Mouse (Mus musculus) CH12.LX (cell line): ENCODE data around the gene Dcst1. TPM values are rescaled to one million over a fixed set of nuclear protein-coding genes. Genes with fewer than 3 reads are reported as not detected.

Source experiments
- DNase-seq: peaks from one replicate; pipeline ENCODE4 v3.0.0-alpha.2; 2013; ENCODE audit errors: extremely low read depth
- H3K27ac ChIP-seq: 2 replicates; pipeline ENCODE4 v1.5.1; 2012; ENCODE audit warnings: low read depth, mild to moderate bottlenecking, control low read depth, moderate library complexity; ENCODE audit not compliant: insufficient read depth
- H3K27me3 ChIP-seq: replicated peaks from 2 replicates; pipeline ENCODE3; 2012; ENCODE audit warnings: inconsistent platforms
- H3K36me3 ChIP-seq, 2 experiments: replicated peaks in 1 of 2; 2 replicates each; pipeline versions ENCODE3 to v1.6.1; 2012; ENCODE audit warnings: inconsistent platforms in 1 of 2, low read length in 1 of 2, mild to moderate bottlenecking in 1 of 2, mixed read lengths in 1 of 2, moderate library complexity in 1 of 2; ENCODE audit not compliant: control insufficient read depth in 1 of 2, insufficient read depth in 1 of 2
- H3K4me1 ChIP-seq, 2 experiments: 2 replicates each; pipeline ENCODE4 v1.6.1; 2012; ENCODE audit warnings: inconsistent platforms in 1 of 2, moderate library complexity in 1 of 2; ENCODE audit not compliant: insufficient read depth in 2 of 2, control insufficient read depth in 1 of 2
- H3K4me2 ChIP-seq: 2 replicates; pipeline ENCODE4 v1.6.1; 2012; ENCODE audit warnings: low read depth, mild to moderate bottlenecking, control low read depth; ENCODE audit not compliant: poor library complexity, insufficient read depth, severe bottlenecking
- H3K4me3 ChIP-seq, 3 experiments: fragments of 150-350 bp in 1 of 3; sonication (generic) in 1 of 3; replicated peaks in 1 of 3; 2 replicates each; pipeline versions ENCODE3 to v1.5.1; 2011 to 2012; ENCODE audit warnings: low read depth in 2 of 3, low read length in 2 of 3, mild to moderate bottlenecking in 2 of 3, moderate library complexity in 2 of 3, control low read depth in 1 of 3, improper control_type of control experiment in 1 of 3, inconsistent platforms in 1 of 3, mixed read lengths in 1 of 3; ENCODE audit not compliant: poor library complexity in 1 of 3
- H3K79me2 ChIP-seq: replicated peaks from 2 replicates; pipeline ENCODE4 v1.6.1; 2012; ENCODE audit warnings: mild to moderate bottlenecking, moderate library complexity; ENCODE audit not compliant: control insufficient read depth, poor library complexity, insufficient read depth, severe bottlenecking; ENCODE audit errors: extremely low read depth
- H3K9ac ChIP-seq: 2 replicates; pipeline ENCODE4 v1.6.1; 2012; ENCODE audit warnings: low read depth, mild to moderate bottlenecking, control low read depth, moderate library complexity; ENCODE audit not compliant: insufficient read depth
- H3K9me3 ChIP-seq: replicated peaks from 2 replicates; pipeline ENCODE3; 2012; ENCODE audit warnings: low read length, inconsistent platforms, mixed read lengths
- CHD2 ChIP-seq: IDR thresholded peaks from 2 replicates; pipeline ENCODE4 v1.6.1; 2011; ENCODE audit warnings: low read length, improper control_type of control experiment
- ELF1 ChIP-seq: IDR thresholded peaks from 2 replicates; pipeline ENCODE4 v1.6.1; 2014; ENCODE audit warnings: low read depth, mild to moderate bottlenecking, inconsistent platforms, low read length, improper control_type of control experiment
- EP300 ChIP-seq: IDR thresholded peaks from 2 replicates; pipeline ENCODE4 v1.6.1; 2011; ENCODE audit warnings: low read length, improper control_type of control experiment
- HCFC1 ChIP-seq: IDR thresholded peaks from 2 replicates; pipeline ENCODE4 v1.6.1; 2012; ENCODE audit warnings: low read depth, mild to moderate bottlenecking, inconsistent platforms, low read length, improper control_type of control experiment
- MAZ ChIP-seq: IDR thresholded peaks from 2 replicates; pipeline ENCODE4 v1.6.1; 2012; ENCODE audit warnings: low read depth, mild to moderate bottlenecking, inconsistent platforms, low read length, improper control_type of control experiment, moderate library complexity
- NRF1 ChIP-seq: IDR thresholded peaks from 2 replicates; pipeline ENCODE4 v1.6.1; 2014; ENCODE audit warnings: low read depth, mild to moderate bottlenecking, inconsistent platforms, low read length, improper control_type of control experiment, moderate library complexity
- SIN3A ChIP-seq: IDR thresholded peaks from 2 replicates; pipeline ENCODE4 v1.6.1; 2012; ENCODE audit warnings: low read length, improper control_type of control experiment, inconsistent platforms
- TCF12 ChIP-seq: IDR thresholded peaks from 2 replicates; pipeline ENCODE4 v1.6.1; 2014; ENCODE audit warnings: low read depth, mild to moderate bottlenecking, inconsistent platforms, low read length, improper control_type of control experiment
- ZNF384 ChIP-seq: IDR thresholded peaks from 2 replicates; pipeline ENCODE4 v1.6.1; 2012; ENCODE audit warnings: low read depth, low read length, improper control_type of control experiment, inconsistent platforms
- dilution Hi-C: fragments of 300-500 bp; cut with MboI; formaldehyde crosslinking; loops from 2 replicates; pipeline ENCODE4 v1.14.3; 2020; ENCODE audit warnings: low sequenced_read_pairs; ENCODE audit not compliant: extremely low pct_unique_long_range_greater_than_20kb, extremely low pct_ligation_motif_present
- in situ Hi-C: fragments of 300-500 bp; cut with MboI; formaldehyde crosslinking; loops from 3 replicates; pipeline ENCODE4 v1.14.3; 2019; ENCODE audit warnings: low sequenced_read_pairs, low pct_ligation_motif_present, low pct_unique_long_range_greater_than_20kb, mixed read lengths
- polyA plus RNA-seq: library from polyadenylated mRNA; unstranded; fragments of >175 nt; gene quantifications from 2 replicates; pipeline ENCODE4 v1.2.1, GENCODE M21; 2012; ENCODE audit warnings: low read depth; ENCODE audit not compliant: insufficient read length
- total RNA-seq, 2 experiments: library from RNA; depleted of rRNA; stranded (reverse); fragments of 300-350 nt in 1 of 2; fragments of >200 nt in 1 of 2; gene quantifications; 2 replicates each; pipeline ENCODE4 v1.2.3; 2012 to 2014

Gene Dcst1
- total and polyA plus RNA-seq, 3 experiments = 0.04 to 0.10 TPM; not detected in 1

GRCm38 (mm10) chr3:89388134-89388881 is 23.3 kb upstream of the Dcst1 start:
- in situ Hi-C loops = no loop called here
- Histone ChIP-seq H3K79me2 (peaks cover 57% of the 10 kb centered on the region), H3K4me3 (peak overlapping the region; percentile 63 to 71 (median 64)), H3K4me2 (peak overlapping the region; percentile 79), H3K27ac (peak overlapping the region; percentile 99), H3K9me3 (no peaks in the 10 kb centered on the region), H3K36me3 (peaks cover 11 to 18% of the 10 kb centered on the region in 2 experiments), H3K9ac (peak overlapping the region; percentile 73), H3K27me3 (no peaks in the 10 kb centered on the region), H3K4me1 (peaks cover 17 to 70% of the 10 kb centered on the region in 2 experiments)
- dilution Hi-C loops = no loop called here
- DNase-seq = no peak
- TF ChIP-seq TCF12 (no peak), CHD2 (no peak), SIN3A (0 out of 2 replicates have a peak, but pooled peaks have one; percentile 11), EP300 (no peak), ZNF384 (no peak)

DNA sequence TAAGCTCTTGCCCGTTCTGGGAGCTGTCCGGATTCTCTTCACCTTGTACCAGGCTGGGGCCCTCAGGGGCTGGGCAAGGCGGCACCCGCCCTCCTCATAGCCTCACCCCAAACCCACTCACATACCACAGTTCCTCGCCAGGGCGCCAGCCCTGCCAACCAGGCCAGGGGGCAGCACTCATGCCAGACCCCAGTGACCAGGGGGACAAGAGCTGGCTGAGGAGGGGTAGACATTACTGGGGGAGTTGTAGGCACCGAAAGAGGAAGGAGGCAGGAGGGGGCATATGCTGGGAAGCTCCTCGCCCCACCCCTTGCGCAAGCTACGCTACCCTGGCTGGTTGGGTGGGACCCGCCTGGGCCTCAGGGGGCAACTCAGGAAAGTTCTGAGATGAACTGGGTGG is 22.6 kb upstream of the Dcst1 start:
- Histone ChIP-seq H3K4me3 (peak overlapping the region; percentile 63 to 71 (median 64)), H3K27me3 (no peaks in the 10 kb centered on the region), H3K36me3 (peaks cover 11 to 23% of the 10 kb centered on the region in 2 experiments), H3K27ac (peak overlapping the region; percentile 99), H3K79me2 (peaks cover 58% of the 10 kb centered on the region), H3K9me3 (no peaks in the 10 kb centered on the region), H3K9ac (peak overlapping the region; percentile 73), H3K4me1 (peaks cover 17 to 76% of the 10 kb centered on the region in 2 experiments), H3K4me2 (peak overlapping the region; percentile 79)
- in situ Hi-C loops = no loop called here
- TF ChIP-seq MAZ = peak; percentile 24; the same call in 1 of the 2 replicates
- peak; percentile 14; the same call in 1 of the 2 replicates for TF ChIP-seq ELF1
- TF ChIP-seq HCFC1 = no peak; the same call in 1 of the 2 replicates
- 0 out of 2 replicates have a peak, but pooled peaks have one; percentile 46 for TF ChIP-seq NRF1
- no peak for DNase-seq
- dilution Hi-C loops = no loop called here
